Mouse (Mus musculus) cerebellum, adult 9-11 months (tissue): ENCODE measurements around the gene Phka2.
A peak's percentile ranks its signal among the peaks of the same experiment; 100 is the strongest.

Source experiments
- DNase-seq: peaks from one replicate; pipeline ENCODE4 v3.0.0; 2022

Phka2 gene

GRCm38 (mm10) chrX:160502048-160503041, at the start of gene Phka2:
Gene Phka2 (plus strand): TSS chrX:160502166.
- peak; percentile 87 for DNase-seq

- no peak for DNase-seq
Measured at GRCm38 (mm10) chrX:160455686-160456085, 46.3 kb upstream of the Phka2 start.

GRCm38 (mm10) chrX:160471257-160471786, 30.6 kb upstream of the Phka2 start:
- DNase-seq: no peak

GRCm38 (mm10) chrX:160489784-160490183, 12.2 kb upstream of the Phka2 start:
- DNase-seq: no peak

GRCm38 (mm10) chrX:160494333-160494732, 7.6 kb upstream of the Phka2 start:
- peak; percentile 2 for DNase-seq

GRCm38 (mm10) chrX:160494921-160495320, 7.0 kb upstream of the Phka2 start:
- no peak for DNase-seq

GRCm38 (mm10) chrX:160496473-160496872, 5.5 kb upstream of the Phka2 start:
- no peak for DNase-seq

GRCm38 (mm10) chrX:160501095-160501494, 871 bp upstream of the Phka2 start:
- peak; percentile 2 for DNase-seq

- no peak for DNase-seq
Measured at GRCm38 (mm10) chrX:160501687-160502047, 299 bp upstream of the Phka2 start.

- no peak for DNase-seq
Measured at GRCm38 (mm10) chrX:160509046-160509445, 7.1 kb downstream of the Phka2 start.

- DNase-seq: no peak
Measured at GRCm38 (mm10) chrX:160510197-160510596, 8.2 kb downstream of the Phka2 start.

- no peak for DNase-seq
Measured at GRCm38 (mm10) chrX:160516027-160516426, 14.1 kb downstream of the Phka2 start.

- DNase-seq: no peak
Measured at GRCm38 (mm10) chrX:160542772-160543171, 40.8 kb downstream of the Phka2 start.

GRCm38 (mm10) chrX:160548875-160549274, 46.9 kb downstream of the Phka2 start:
- no peak for DNase-seq

GRCm38 (mm10) chrX:160552066-160552465, 50.1 kb downstream of the Phka2 start:
- no peak for DNase-seq

- DNase-seq: no peak
Measured at GRCm38 (mm10) chrX:160583589-160583988, 81.6 kb downstream of the Phka2 start.

GRCm38 (mm10) chrX:160584148-160584838, 82.3 kb downstream of the Phka2 start:
- DNase-seq: no peak

GRCm38 (mm10) chrX:160585110-160585509, 83.1 kb downstream of the Phka2 start:
- DNase-seq: no peak

GRCm38 (mm10) chrX:160588523-160588922, 86.6 kb downstream of the Phka2 start:
- DNase-seq: peak; percentile 16

GRCm38 (mm10) chrX:160590147-160590546, 88.2 kb downstream of the Phka2 start:
- no peak for DNase-seq

- DNase-seq: no peak
Measured at GRCm38 (mm10) chrX:160592933-160593332, 91.0 kb downstream of the Phka2 start.

- no peak for DNase-seq
Measured at GRCm38 (mm10) chrX:160598055-160598454, 96.1 kb downstream of the Phka2 start.
